Mouse (Mus musculus) heart, embryonic 10.5 days (tissue): ENCODE results near the gene Grtp1. TPM values are rescaled to one million over a fixed set of nuclear protein-coding genes. Genes with fewer than 3 reads are reported as not detected.
A peak's percentile ranks its signal among the peaks of the same experiment; 100 is the strongest.

Source experiments
- DNase-seq: peaks from one replicate; pipeline ENCODE4 v3.0.0-alpha.2; 2017; ENCODE audit warnings: low spot score
- H3K27ac ChIP-seq: fragments of 300-500 bp; sonication (generic); 2 replicates; pipeline ENCODE4 v1.5.1; 2016; ENCODE audit warnings: mild to moderate bottlenecking
- H3K27me3 ChIP-seq: fragments of 300-500 bp; sonication (generic); 2 replicates; pipeline ENCODE4 v1.6.1; 2016; ENCODE audit warnings: mild to moderate bottlenecking; ENCODE audit not compliant: poor library complexity, insufficient read depth, severe bottlenecking
- H3K36me3 ChIP-seq: fragments of 300-500 bp; sonication (generic); 2 replicates; pipeline ENCODE4 v1.6.1; 2016; ENCODE audit warnings: mild to moderate bottlenecking, moderate library complexity
- H3K4me1 ChIP-seq: fragments of 300-500 bp; sonication (generic); 2 replicates; pipeline ENCODE4 v1.6.1; 2016; ENCODE audit warnings: mild to moderate bottlenecking
- H3K4me3 ChIP-seq: fragments of 300-500 bp; sonication (generic); 2 replicates; pipeline ENCODE4 v1.5.1; 2016; ENCODE audit warnings: mild to moderate bottlenecking, moderate library complexity
- H3K9me3 ChIP-seq: fragments of 300-500 bp; sonication (generic); 2 replicates; pipeline ENCODE4 v1.6.1; 2016; ENCODE audit warnings: mild to moderate bottlenecking, moderate library complexity
- WGBS: fragments of 180-500 bp; shearing (Covaris S2); methylation state at CpG from one replicate; pipeline ENCODE4 v1.1.7; 2016; 5-methylcytosine and 5-hydroxymethylcytosine counted together
- polyA plus RNA-seq: library from polyadenylated mRNA; unstranded; fragments of >200 nt; fragmentation: Nextera tagmentation; extraction: Ambion mirVana; gene quantifications from 2 replicates; pipeline ENCODE4 v1.2.1, GENCODE M21; 2016

Gene Grtp1
- polyA plus RNA-seq, 1 experiment from 2014 or later, result 30.5 TPM

- WGBS, result 89% methylated on average over 4 of the region's 4 CpGs
- no peak overlapping the region for H3K4me3 ChIP-seq
- no peaks in the 10 kb centered on the region for H3K9me3 ChIP-seq
- no peak for DNase-seq
- no peak overlapping the region for H3K27ac ChIP-seq
- peaks cover 30% of the 10 kb centered on the region for H3K4me1 ChIP-seq
- H3K36me3 ChIP-seq, result peaks cover 31% of the 10 kb centered on the region; the same call in 1 of the 2 replicates
- H3K27me3 ChIP-seq, result no peaks in the 10 kb centered on the region
These were observed 18.0 kb upstream of the Grtp1 start for GRCm38 (mm10) chr8:13218441-13218840.

GRCm38 (mm10) chr8:13217986-13218385, 17.6 kb upstream of the Grtp1 start:
- Histone ChIP-seq H3K36me3 (peaks cover 26% of the 10 kb centered on the region; the same call in 1 of the 2 replicates), H3K27ac (no peak overlapping the region), H3K4me3 (no peak overlapping the region), H3K9me3 (no peaks in the 10 kb centered on the region), H3K4me1 (peaks cover 35% of the 10 kb centered on the region), H3K27me3 (no peaks in the 10 kb centered on the region)
- DNase-seq, result no peak

GRCm38 (mm10) chr8:13217093-13217492, 16.7 kb upstream of the Grtp1 start:
- H3K27ac ChIP-seq, result peak overlapping the region; percentile 62; the same call in 1 of the 2 replicates
- H3K36me3 ChIP-seq, result peaks cover 17% of the 10 kb centered on the region; the same call in 1 of the 2 replicates
- no peaks in the 10 kb centered on the region for H3K27me3 ChIP-seq
- no peak overlapping the region for H3K4me3 ChIP-seq
- peaks cover 35% of the 10 kb centered on the region for H3K4me1 ChIP-seq
- DNase-seq, result no peak
- WGBS, result 42% methylated on average over 5 of the region's 5 CpGs
- H3K9me3 ChIP-seq, result no peaks in the 10 kb centered on the region

GRCm38 (mm10) chr8:13216386-13216785, 16.0 kb upstream of the Grtp1 start:
- Histone ChIP-seq H3K27me3 (no peaks in the 10 kb centered on the region), H3K27ac (peak overlapping the region; percentile 62), H3K9me3 (no peaks in the 10 kb centered on the region), H3K4me3 (no peak overlapping the region), H3K36me3 (peaks cover 10% of the 10 kb centered on the region; the same call in 1 of the 2 replicates), H3K4me1 (peaks cover 30% of the 10 kb centered on the region)
- DNase-seq, result no peak
- WGBS, result 70% methylated on average over 8 of the region's 8 CpGs

- 22% methylated on average over 10 of the region's 10 CpGs for WGBS
- no peaks in the 10 kb centered on the region for H3K36me3 ChIP-seq
- H3K27me3 ChIP-seq, result no peaks in the 10 kb centered on the region
- H3K27ac ChIP-seq, result peak overlapping the region; percentile 82
- H3K4me3 ChIP-seq, result peak overlapping the region; percentile 40
- peaks cover 44% of the 10 kb centered on the region for H3K4me1 ChIP-seq
- peak; percentile 93 for DNase-seq
- H3K9me3 ChIP-seq, result no peaks in the 10 kb centered on the region
These were observed 13.3 kb upstream of the Grtp1 start for GRCm38 (mm10) chr8:13213479-13214268.

GRCm38 (mm10) chr8:13209770-13210169, 9.3 kb upstream of the Grtp1 start:
- 35% methylated on average over 1 of the region's 1 CpGs for WGBS
- Histone ChIP-seq H3K36me3 (no peaks in the 10 kb centered on the region), H3K27me3 (no peaks in the 10 kb centered on the region), H3K4me1 (peaks cover 59% of the 10 kb centered on the region), H3K9me3 (no peaks in the 10 kb centered on the region), H3K27ac (peak overlapping the region; percentile 83), H3K4me3 (no peak overlapping the region)
- DNase-seq, result peak; percentile 87

- no peak overlapping the region for H3K4me3 ChIP-seq
- peaks cover 61% of the 10 kb centered on the region for H3K4me1 ChIP-seq
- no peaks in the 10 kb centered on the region for H3K9me3 ChIP-seq
- H3K36me3 ChIP-seq, result peaks cover 2% of the 10 kb centered on the region; the same call in 1 of the 2 replicates
- no peaks in the 10 kb centered on the region for H3K27me3 ChIP-seq
- 39% methylated on average over 6 of the region's 6 CpGs for WGBS
- DNase-seq, result no peak
- H3K27ac ChIP-seq, result peak overlapping the region; percentile 83
These were observed 8.4 kb upstream of the Grtp1 start for GRCm38 (mm10) chr8:13208627-13209355.

GRCm38 (mm10) chr8:13206290-13206689, 5.9 kb upstream of the Grtp1 start:
- Histone ChIP-seq H3K4me3 (no peak overlapping the region), H3K9me3 (no peaks in the 10 kb centered on the region), H3K27me3 (peaks cover 19% of the 10 kb centered on the region), H3K36me3 (peaks cover 7% of the 10 kb centered on the region; the same call in 1 of the 2 replicates), H3K4me1 (peaks cover 69% of the 10 kb centered on the region), H3K27ac (peak overlapping the region; percentile 52)
- no peak for DNase-seq
- WGBS, result 31% methylated on average over 5 of the region's 5 CpGs

- Histone ChIP-seq H3K9me3 (no peaks in the 10 kb centered on the region), H3K27ac (peak overlapping the region; percentile 44; the same call in 1 of the 2 replicates), H3K36me3 (peaks cover 7% of the 10 kb centered on the region; the same call in 1 of the 2 replicates), H3K27me3 (peaks cover 27% of the 10 kb centered on the region), H3K4me1 (peaks cover 66% of the 10 kb centered on the region), H3K4me3 (no peak overlapping the region)
- DNase-seq, result no peak
- 82% methylated on average over 5 of the region's 5 CpGs for WGBS
These were observed 4.9 kb upstream of the Grtp1 start for GRCm38 (mm10) chr8:13205311-13205710.

- Histone ChIP-seq H3K27ac (peak overlapping the region; percentile 56), H3K9me3 (no peaks in the 10 kb centered on the region), H3K27me3 (peaks cover 33% of the 10 kb centered on the region), H3K36me3 (peaks cover 7% of the 10 kb centered on the region; the same call in 1 of the 2 replicates), H3K4me1 (peaks cover 71% of the 10 kb centered on the region), H3K4me3 (no peak overlapping the region)
- WGBS, result 68% methylated on average over 12 of the region's 12 CpGs
- DNase-seq, result no peak
These were observed 4.1 kb upstream of the Grtp1 start for GRCm38 (mm10) chr8:13204371-13205140.

- no peak for DNase-seq
- Histone ChIP-seq H3K4me3 (no peak overlapping the region), H3K4me1 (peaks cover 65% of the 10 kb centered on the region), H3K27me3 (peaks cover 37% of the 10 kb centered on the region), H3K27ac (peak overlapping the region; percentile 74; the same call in 1 of the 2 replicates), H3K36me3 (peaks cover 9% of the 10 kb centered on the region; the same call in 1 of the 2 replicates), H3K9me3 (no peaks in the 10 kb centered on the region)
- WGBS, result 61% methylated on average over 1 of the region's 1 CpGs
These were observed 3.1 kb upstream of the Grtp1 start for GRCm38 (mm10) chr8:13203472-13203871.

GRCm38 (mm10) chr8:13202806-13203205, 2.4 kb upstream of the Grtp1 start:
- Histone ChIP-seq H3K4me1 (peaks cover 65% of the 10 kb centered on the region), H3K27ac (peak overlapping the region; percentile 74), H3K27me3 (peaks cover 41% of the 10 kb centered on the region), H3K9me3 (no peaks in the 10 kb centered on the region), H3K36me3 (peaks cover 10% of the 10 kb centered on the region; the same call in 1 of the 2 replicates), H3K4me3 (peak overlapping the region; percentile 96)
- DNase-seq, result peak; percentile 84
- WGBS, result 57% methylated on average over 3 of the region's 3 CpGs
